Mouse (Mus musculus): ENCODE data around the gene Olfr1388. TPM values are rescaled to one million over a fixed set of nuclear protein-coding genes. Genes with fewer than 3 reads are reported as not detected.

Olfr1388 gene
- polyA plus RNA-seq (2012; fragmentation: generic; extraction: Trizol): under 1 TPM; 0.01 TPM

DNA sequence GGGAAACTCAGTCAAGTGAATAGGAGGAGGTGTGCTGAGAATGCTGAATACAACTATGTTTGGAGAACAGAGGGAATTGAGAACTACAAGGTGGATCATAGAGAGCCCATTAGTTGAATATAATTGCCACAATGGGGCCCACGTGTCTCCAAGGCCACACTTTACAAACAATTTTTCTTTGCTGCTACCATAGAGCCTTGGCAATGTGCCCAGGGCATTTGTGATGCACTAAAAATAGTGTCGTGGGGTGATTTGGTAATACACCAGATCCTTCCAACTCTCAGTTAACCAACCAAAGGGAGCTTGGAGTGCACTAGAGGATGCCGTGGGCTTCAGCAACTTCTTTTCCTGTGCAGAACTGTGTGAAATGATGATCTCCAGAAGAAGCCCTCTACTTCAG is at the start of gene Olfr1388:
TSS of gene Olfr1388 (plus strand) at position 214 of the 400 bp plus-strand sequence.

DNA sequence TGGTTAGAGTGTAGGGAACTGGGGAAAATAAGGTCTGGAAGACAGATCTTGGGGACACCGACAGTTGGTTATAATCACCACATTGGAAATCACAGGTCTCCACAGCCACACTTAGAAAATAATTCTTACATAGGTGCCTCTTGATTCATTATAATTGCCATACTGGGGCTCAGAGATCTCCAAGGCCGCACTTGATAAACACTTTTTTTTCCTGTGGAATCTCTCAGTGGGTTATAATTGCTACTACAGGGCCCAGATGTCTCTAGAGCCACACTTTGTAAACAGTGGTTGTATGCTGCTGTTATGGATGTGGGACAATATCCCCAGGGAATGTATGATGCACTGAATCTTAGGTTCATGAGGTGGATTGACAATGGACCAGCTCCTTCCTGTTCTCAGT is 13.7 kb upstream of the Olfr1388 start, which contains the start of gene Olfr1389:
TSS of gene Olfr1389 (plus strand) at position 301 of the 400 bp plus-strand sequence.

DNA sequence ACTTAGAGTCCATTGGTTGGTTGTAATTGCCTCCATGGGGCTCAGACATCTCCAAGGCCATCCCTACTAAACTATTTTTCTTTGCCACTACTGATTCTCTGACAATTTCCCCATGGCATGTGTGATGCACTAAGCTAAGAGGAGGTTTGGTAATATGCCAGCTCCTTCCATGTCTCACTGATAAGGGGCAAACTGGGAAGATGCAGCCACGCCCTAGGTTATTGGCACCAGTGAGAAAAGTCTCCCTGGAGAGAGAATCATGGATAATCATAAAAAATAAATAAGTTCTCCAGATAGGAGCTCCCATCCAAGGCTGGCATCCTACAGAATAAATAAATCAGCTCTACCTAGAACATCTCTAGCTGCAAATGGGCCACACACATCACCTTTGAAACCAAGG is 18.6 kb downstream of the Olfr1388 start, which contains the start of gene Olfr1387:
TSS of gene Olfr1387 (plus strand) at position 301 of the 400 bp plus-strand sequence.

DNA sequence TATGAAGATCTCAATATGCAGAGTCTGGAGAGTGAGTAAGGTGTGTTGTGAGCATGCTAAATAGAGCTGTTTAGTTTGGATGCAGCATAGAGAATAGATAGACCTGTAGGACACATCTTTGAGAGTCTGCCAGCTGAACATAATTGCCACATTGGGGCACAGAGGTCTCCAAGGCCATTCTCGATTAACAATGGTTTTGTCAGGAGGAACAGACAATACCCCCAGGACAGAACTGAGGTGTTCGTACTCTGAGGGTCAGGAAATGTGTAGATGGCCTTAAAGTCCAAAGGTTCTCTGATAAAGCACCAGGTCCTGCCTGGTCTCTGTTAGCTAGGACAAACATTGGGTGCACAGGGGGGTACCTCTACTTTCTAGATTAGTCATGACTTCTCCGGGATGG is 28.3 kb downstream of the Olfr1388 start, which contains the start of gene Olfr1386:
TSS of gene Olfr1386 (plus strand) at position 301 of the 400 bp plus-strand sequence.

DNA sequence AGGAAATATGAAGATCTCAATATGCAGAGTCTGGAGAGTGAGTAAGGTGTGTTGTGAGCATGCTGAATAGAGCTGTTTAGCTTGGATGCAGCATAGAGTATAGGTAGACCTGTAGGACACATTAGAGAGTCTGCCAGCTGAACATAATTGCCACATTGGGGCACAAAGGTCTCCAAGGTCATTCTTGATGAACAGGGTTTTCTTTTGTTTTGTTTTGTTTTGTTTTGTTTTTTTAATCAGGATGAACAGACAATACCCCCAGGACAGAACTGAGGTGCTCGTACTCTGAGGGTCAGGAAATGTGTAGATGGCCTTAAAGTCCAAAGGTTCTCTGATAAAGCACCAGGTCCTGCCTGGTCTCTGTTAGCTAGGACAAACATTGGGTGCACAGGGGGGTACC is 52.3 kb downstream of the Olfr1388 start, which contains the start of gene Olfr1385:
TSS of gene Olfr1385 (plus strand) at position 301 of the 400 bp plus-strand sequence.

Other genes starting within 250 kb of the Olfr1388 start
- gene Btnl9, start 249.5 kb upstream of the Olfr1388 start, polyA plus RNA-seq (2012; fragmentation: generic; extraction: Trizol): under 1 TPM in 1 of 2 experiments, not detected in 1; 0.01 TPM
- gene Zfp62, start 233.3 kb upstream of the Olfr1388 start, polyA plus RNA-seq (2012; fragmentation: generic; extraction: Trizol): 1 to 10 TPM in 1 of 2 experiments, under 1 TPM in 1; 0.35 to 2.6 TPM
- 10 to 100 TPM; 44.6 to 95.3 TPM for gene Mgat1, start 192.4 kb upstream of the Olfr1388 start, polyA plus RNA-seq (2012; fragmentation: generic; extraction: Trizol)
- under 1 TPM in 1 of 2 experiments, not detected in 1; 0.04 TPM for gene Olfr1393, start 158.3 kb upstream of the Olfr1388 start, polyA plus RNA-seq (2012; fragmentation: generic; extraction: Trizol)
- under 1 TPM in 1 of 2 experiments, not detected in 1; 0.09 TPM for gene Olfr1392, start 151.3 kb upstream of the Olfr1388 start, polyA plus RNA-seq (2012; fragmentation: generic; extraction: Trizol)
- gene Olfr10, start 131.9 kb upstream of the Olfr1388 start, polyA plus RNA-seq (2012; fragmentation: generic; extraction: Trizol): not detected
- not detected for gene Olfr1391, start 113.9 kb upstream of the Olfr1388 start, polyA plus RNA-seq (2012; fragmentation: generic; extraction: Trizol)
- gene Olfr1390, start 101.4 kb upstream of the Olfr1388 start, polyA plus RNA-seq (2012; fragmentation: generic; extraction: Trizol): not detected
- gene Olfr1389, start 13.6 kb upstream of the Olfr1388 start, polyA plus RNA-seq (2012; fragmentation: generic; extraction: Trizol): not detected
- not detected for gene Olfr1387, start 18.7 kb downstream of the Olfr1388 start, polyA plus RNA-seq (2012; fragmentation: generic; extraction: Trizol)
- gene Olfr1386, start 28.4 kb downstream of the Olfr1388 start, polyA plus RNA-seq (2012; fragmentation: generic; extraction: Trizol): not detected
- gene Olfr1385, start 52.4 kb downstream of the Olfr1388 start, polyA plus RNA-seq (2012; fragmentation: generic; extraction: Trizol): under 1 TPM in 1 of 2 experiments, not detected in 1; 0.01 TPM
- not detected for gene Olfr1384, start 70.1 kb downstream of the Olfr1388 start, polyA plus RNA-seq (2012; fragmentation: generic; extraction: Trizol)
- not detected for gene Olfr1383, start 83.0 kb downstream of the Olfr1388 start, polyA plus RNA-seq (2012; fragmentation: generic; extraction: Trizol)
- not detected for gene Olfr1382, start 91.6 kb downstream of the Olfr1388 start, polyA plus RNA-seq (2012; fragmentation: generic; extraction: Trizol)
- not detected for gene Olfr1381, start 106.8 kb downstream of the Olfr1388 start, polyA plus RNA-seq (2012; fragmentation: generic; extraction: Trizol)
- not detected for gene Olfr1380, start 120.3 kb downstream of the Olfr1388 start, polyA plus RNA-seq (2012; fragmentation: generic; extraction: Trizol)
- gene Flt4, start 172.6 kb downstream of the Olfr1388 start, polyA plus RNA-seq (2012; fragmentation: generic; extraction: Trizol): not detected
- gene Scgb3a1, start 227.0 kb downstream of the Olfr1388 start, polyA plus RNA-seq (2012; fragmentation: generic; extraction: Trizol): not detected